Mouse (Mus musculus): ENCODE measurements around the gene Gdpgp1.

DNA sequence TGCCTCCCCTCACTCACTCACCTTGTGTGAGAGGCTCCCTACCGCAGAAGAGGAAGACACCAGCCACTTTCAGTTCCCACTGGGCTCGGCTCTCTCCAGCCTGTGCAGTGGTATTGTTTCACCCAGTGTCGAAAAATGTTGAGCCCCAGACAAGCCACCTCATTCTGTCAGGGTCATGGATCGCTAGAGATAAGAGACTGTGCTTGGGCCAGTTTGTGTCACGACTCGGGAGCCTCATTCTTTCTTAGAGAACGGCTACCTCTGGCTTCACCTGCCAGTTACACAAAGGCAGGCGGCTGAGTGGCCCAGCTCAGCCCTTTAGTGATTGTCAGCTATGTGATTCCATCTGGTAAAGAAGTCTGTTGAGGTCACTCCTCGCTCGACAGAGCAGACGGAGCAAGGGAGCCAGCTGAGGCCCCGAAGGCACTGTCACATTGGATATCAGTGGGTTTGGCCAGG is 29.0 kb upstream of the Gdpgp1 start:
- no peak for TF ChIP-seq CTCF (IDR thresholded peaks at IDR 0.05; ENCODE audit: low read depth, low read length)
- TF ChIP-seq GATA2 (IDR thresholded peaks at IDR 0.05; ENCODE audit: borderline replicate concordance, low read depth, low read length) = no peak
- TF ChIP-seq TAL1 (conservative IDR thresholded peaks at IDR 0.05; ENCODE audit: low read depth, low read length) = no peak
- TF ChIP-seq GATA1 (IDR thresholded peaks at IDR 0.05; ENCODE audit: borderline replicate concordance, low read length) = no peak

Measured in G1E (cell line).